Mouse (Mus musculus) thymus, adult 2 months (tissue): ENCODE measurements around the gene Snx13. TPM values are rescaled to one million over a fixed set of nuclear protein-coding genes. Genes with fewer than 3 reads are reported as not detected.

Source experiments
- DNase-seq: peaks from one replicate; pipeline ENCODE4 v3.0.0; 2021
- H3K27ac ChIP-seq: fragments of 200-500 bp; 2 replicates; pipeline ENCODE4 v1.5.1; 2012; ENCODE audit warnings: low read length, control low read depth; ENCODE audit not compliant: control insufficient read depth, insufficient read depth
- H3K27me3 ChIP-seq: fragments of 200-500 bp; 2 replicates; pipeline ENCODE4 v1.6.1; 2012; ENCODE audit warnings: mild to moderate bottlenecking, low read length, moderate library complexity, mixed read lengths; ENCODE audit not compliant: control insufficient read depth, insufficient read depth
- H3K36me3 ChIP-seq: fragments of 200-500 bp; 2 replicates; pipeline ENCODE4 v1.6.1; 2012; ENCODE audit warnings: mild to moderate bottlenecking, low read length, moderate library complexity; ENCODE audit not compliant: control insufficient read depth, insufficient read depth
- H3K4me1 ChIP-seq: fragments of 200-500 bp; replicated peaks from 2 replicates; pipeline ENCODE4 v1.6.1; 2012; ENCODE audit warnings: low read length; ENCODE audit not compliant: control insufficient read depth, insufficient read depth
- H3K4me3 ChIP-seq: fragments of 200-500 bp; 2 replicates; pipeline ENCODE4 v1.5.1; 2012; ENCODE audit warnings: mild to moderate bottlenecking, low read length, control low read depth, moderate library complexity; ENCODE audit not compliant: control insufficient read depth, insufficient read depth
- CTCF ChIP-seq: fragments of 200-500 bp; IDR thresholded peaks from 2 replicates; pipeline ENCODE4 v1.5.1; 2012; ENCODE audit warnings: mild to moderate bottlenecking, control low read depth, low read length, moderate library complexity, borderline replicate concordance; ENCODE audit not compliant: control insufficient read depth, poor library complexity, insufficient read depth; ENCODE audit errors: extremely low read depth
- POLR2A ChIP-seq: fragments of 200-500 bp; IDR thresholded peaks from 2 replicates; pipeline ENCODE4 v1.6.1; 2012; ENCODE audit warnings: mild to moderate bottlenecking, low read length, control low read depth, moderate library complexity; ENCODE audit not compliant: control insufficient read depth, poor library complexity, insufficient read depth; ENCODE audit errors: extremely low read depth
- WGBS: fragments of 180-500 bp; shearing (Covaris S2); methylation state at CpG from one replicate; pipeline ENCODE4 v1.1.7; 2018; 5-methylcytosine and 5-hydroxymethylcytosine counted together
- polyA plus RNA-seq: library from polyadenylated mRNA; depleted of rRNA; stranded (reverse); fragments of >200 nt; gene quantifications from 2 replicates; pipeline ENCODE4 v1.2.3, GENCODE M21; 2012

Gene Snx13
- polyA plus RNA-seq, 1 experiment: 5.5 TPM

DNA sequence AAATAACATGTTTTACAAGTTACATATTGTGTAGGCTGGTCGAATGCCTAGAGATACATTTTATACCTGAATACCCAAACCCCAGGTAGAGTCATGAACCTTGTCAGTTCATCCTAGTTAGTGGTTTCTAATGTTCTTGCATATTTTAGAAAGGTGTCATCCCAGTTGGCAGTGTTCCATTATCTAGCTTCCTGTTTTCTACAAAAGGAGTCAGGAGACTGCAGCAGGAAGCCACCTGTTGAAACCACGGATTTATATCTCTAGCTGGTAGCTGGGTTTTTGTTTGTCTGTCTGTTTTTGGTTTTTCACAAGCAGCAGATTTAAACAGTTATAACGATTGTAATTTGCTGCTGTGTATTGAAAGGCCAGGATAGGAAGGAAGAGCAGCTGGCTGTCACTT, 76.6 kb downstream of the Snx13 start:
- no peak overlapping the region for H3K4me3 ChIP-seq
- H3K27me3 ChIP-seq: no peaks in the 10 kb centered on the region
- H3K4me1 ChIP-seq: no peaks in the 10 kb centered on the region
- no peaks in the 10 kb centered on the region for H3K36me3 ChIP-seq
- no peak for DNase-seq
- TF ChIP-seq CTCF (no peak), POLR2A (no peak)
- H3K27ac ChIP-seq: no peak overlapping the region
- 6% methylated on average over 3 of the region's 3 CpGs for WGBS

- H3K4me3 ChIP-seq: no peak overlapping the region
- no peak overlapping the region for H3K27ac ChIP-seq
- TF ChIP-seq POLR2A (no peak), CTCF (no peak)
- no peaks in the 10 kb centered on the region for H3K27me3 ChIP-seq
- peaks cover 19% of the 10 kb centered on the region for H3K4me1 ChIP-seq
- DNase-seq: no peak
- 94% methylated on average over 4 of the region's 4 CpGs for WGBS
- H3K36me3 ChIP-seq: no peaks in the 10 kb centered on the region
These were observed 106.2 kb downstream of the Snx13 start for GRCm38 (mm10) chr12:35153186-35153585.

DNA sequence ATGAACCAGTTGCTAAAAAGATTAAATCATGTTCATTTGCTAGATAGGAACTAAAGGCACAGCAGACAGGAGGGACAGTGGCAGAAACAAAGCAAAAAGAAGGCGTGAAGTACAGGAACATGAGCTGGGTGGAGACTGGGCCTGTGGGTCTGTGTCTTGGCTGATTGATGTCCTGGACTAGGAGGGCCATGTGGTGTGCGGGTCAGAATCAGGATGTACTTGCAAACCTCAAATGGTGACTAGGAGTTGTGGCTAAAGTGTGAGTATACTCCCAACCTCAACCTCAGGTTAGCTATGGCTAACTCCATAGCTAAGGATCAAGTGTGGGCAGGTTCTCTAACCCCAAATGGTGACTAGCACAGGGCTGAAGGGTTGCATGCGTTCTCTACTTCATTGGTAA, 107.2 kb downstream of the Snx13 start:
- no peak for TF ChIP-seq POLR2A
- Histone ChIP-seq H3K27me3 (no peaks in the 10 kb centered on the region), H3K36me3 (no peaks in the 10 kb centered on the region), H3K4me1 (peaks cover 18% of the 10 kb centered on the region), H3K27ac (no peak overlapping the region), H3K4me3 (no peak overlapping the region)
- WGBS: 75% methylated on average over 3 of the region's 3 CpGs
- DNase-seq: no peak

- H3K4me3 ChIP-seq: no peak overlapping the region
- no peaks in the 10 kb centered on the region for H3K36me3 ChIP-seq
- H3K27ac ChIP-seq: no peak overlapping the region; the same call in 1 of the 2 replicates
- no peaks in the 10 kb centered on the region for H3K27me3 ChIP-seq
- peaks cover 16% of the 10 kb centered on the region for H3K4me1 ChIP-seq
- DNase-seq: peak; percentile 46
- WGBS: 10% methylated on average over 4 of the region's 4 CpGs
- TF ChIP-seq CTCF (no peak), POLR2A (no peak)
These were observed 110.3 kb downstream of the Snx13 start for GRCm38 (mm10) chr12:35157237-35157636.

DNA sequence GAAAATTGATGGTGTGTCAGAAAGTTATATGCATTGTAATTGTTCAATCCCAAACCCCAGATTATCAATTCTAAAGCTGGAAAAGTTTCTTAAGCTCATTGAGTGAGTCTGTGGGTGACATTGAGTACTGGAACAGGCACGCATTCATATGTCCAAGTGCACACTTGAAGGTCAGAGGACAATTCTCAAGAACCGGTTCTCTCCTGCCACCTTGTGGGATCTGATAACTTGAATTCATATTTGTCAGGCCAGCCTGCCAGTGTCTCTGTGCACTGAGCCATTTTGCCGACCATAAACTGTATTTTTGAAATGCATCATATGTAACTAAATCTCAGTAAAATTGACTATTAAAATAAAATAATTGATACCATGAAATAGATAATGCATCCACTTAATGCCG, 114.7 kb downstream of the Snx13 start:
- TF ChIP-seq CTCF: no peak
- TF ChIP-seq POLR2A: no peak
- Histone ChIP-seq H3K27ac (no peak overlapping the region), H3K4me1 (peaks cover 8% of the 10 kb centered on the region), H3K4me3 (no peak overlapping the region), H3K36me3 (no peaks in the 10 kb centered on the region), H3K27me3 (no peaks in the 10 kb centered on the region)
- WGBS: 53% methylated on average over 4 of the region's 4 CpGs
- no peak for DNase-seq

GRCm38 (mm10) chr12:35170275-35170674, 123.3 kb downstream of the Snx13 start:
- WGBS: 95% methylated on average over 4 of the region's 4 CpGs

GRCm38 (mm10) chr12:35175938-35176337, 129.0 kb downstream of the Snx13 start:
- no peaks in the 10 kb centered on the region for H3K27me3 ChIP-seq
- H3K4me3 ChIP-seq: no peak overlapping the region
- no peak for TF ChIP-seq POLR2A
- TF ChIP-seq CTCF: no peak
- H3K4me1 ChIP-seq: 0 out of 2 replicates have a peak, but pooled peaks cover 4% of the 10 kb centered on the region
- no peak overlapping the region for H3K27ac ChIP-seq
- 90% methylated on average over 8 of the region's 8 CpGs for WGBS
- H3K36me3 ChIP-seq: no peaks in the 10 kb centered on the region
- no peak for DNase-seq

More at GRCm38 (mm10) chr12:35170275-35170674, 123.3 kb downstream of the Snx13 start:
- Histone ChIP-seq H3K27ac (no peak overlapping the region), H3K36me3 (no peaks in the 10 kb centered on the region), H3K27me3 (no peaks in the 10 kb centered on the region), H3K4me3 (no peak overlapping the region), H3K4me1 (0 out of 2 replicates have a peak, but pooled peaks cover 4% of the 10 kb centered on the region)
- DNase-seq: no peak
- no peak for TF ChIP-seq CTCF
- TF ChIP-seq POLR2A: no peak
